Mouse (Mus musculus) embryonic facial prominence, embryonic 14.5 days (tissue): ENCODE data around the gene Tceal5. TPM values are rescaled to one million over a fixed set of nuclear protein-coding genes. Genes with fewer than 3 reads are reported as not detected.

Experiments used
- ATAC-seq: fragments of 200-750 bp; cut with Nextera tagmentation; 2 replicates; pipeline ENCODE4 v1.8.0; 2017; ENCODE audit warnings: low read depth, moderate number of reproducible peaks, moderate TSS enrichment
- DNase-seq: peaks from one replicate; pipeline ENCODE4 v3.0.0-alpha.2; 2015; ENCODE audit warnings: low spot score
- H3K27ac ChIP-seq: fragments of 300-500 bp; sonication (generic); replicated peaks from 2 replicates; pipeline ENCODE4 v1.5.1; 2014; ENCODE audit warnings: low read depth, mild to moderate bottlenecking, low read length, moderate library complexity
- H3K27me3 ChIP-seq: fragments of 300-500 bp; sonication (generic); replicated peaks from 2 replicates; pipeline ENCODE4 v1.6.1; 2014; ENCODE audit warnings: low read length; ENCODE audit not compliant: control insufficient read depth, insufficient read depth
- H3K36me3 ChIP-seq: fragments of 300-500 bp; sonication (generic); 2 replicates; pipeline ENCODE4 v1.6.1; 2014; ENCODE audit warnings: low read length, mixed read lengths; ENCODE audit not compliant: control insufficient read depth, insufficient read depth
- H3K4me1 ChIP-seq: fragments of 300-500 bp; sonication (generic); 2 replicates; pipeline ENCODE4 v1.6.1; 2014; ENCODE audit warnings: antibody characterized with exemption, low read length; ENCODE audit not compliant: control insufficient read depth, insufficient read depth
- H3K4me2 ChIP-seq: fragments of 300-500 bp; sonication (generic); 2 replicates; pipeline ENCODE4 v1.6.1; 2014; ENCODE audit warnings: low read depth, mild to moderate bottlenecking, low read length, moderate library complexity, mixed read lengths
- H3K4me3 ChIP-seq: fragments of 300-500 bp; sonication (generic); 2 replicates; pipeline ENCODE4 v1.5.1; 2014; ENCODE audit warnings: low read depth, mild to moderate bottlenecking, low read length
- H3K9ac ChIP-seq: fragments of 300-500 bp; sonication (generic); 2 replicates; pipeline ENCODE4 v1.6.1; 2014; ENCODE audit warnings: low read depth, mild to moderate bottlenecking, low read length, moderate library complexity, mixed read lengths
- H3K9me3 ChIP-seq: fragments of 300-500 bp; sonication (generic); 2 replicates; pipeline ENCODE4 v1.6.1; 2016; ENCODE audit warnings: low read length; ENCODE audit not compliant: control insufficient read depth
- WGBS: fragments of 180-500 bp; shearing (Covaris S2); extraction: QIAGEN DNeasy Blood & Tissue Kit; methylation state at CpG from one replicate; pipeline ENCODE4 v1.1.7; 2014; 5-methylcytosine and 5-hydroxymethylcytosine counted together
- polyA plus RNA-seq: library from polyadenylated mRNA; unstranded; fragments of >200 nt; fragmentation: Nextera tagmentation; extraction: Ambion mirVana; gene quantifications from 2 replicates; pipeline ENCODE4 v1.2.1, GENCODE M21; 2014

Tceal5 gene
- polyA plus RNA-seq, 1 experiment from 2014 or later: 7.0 TPM

DNA sequence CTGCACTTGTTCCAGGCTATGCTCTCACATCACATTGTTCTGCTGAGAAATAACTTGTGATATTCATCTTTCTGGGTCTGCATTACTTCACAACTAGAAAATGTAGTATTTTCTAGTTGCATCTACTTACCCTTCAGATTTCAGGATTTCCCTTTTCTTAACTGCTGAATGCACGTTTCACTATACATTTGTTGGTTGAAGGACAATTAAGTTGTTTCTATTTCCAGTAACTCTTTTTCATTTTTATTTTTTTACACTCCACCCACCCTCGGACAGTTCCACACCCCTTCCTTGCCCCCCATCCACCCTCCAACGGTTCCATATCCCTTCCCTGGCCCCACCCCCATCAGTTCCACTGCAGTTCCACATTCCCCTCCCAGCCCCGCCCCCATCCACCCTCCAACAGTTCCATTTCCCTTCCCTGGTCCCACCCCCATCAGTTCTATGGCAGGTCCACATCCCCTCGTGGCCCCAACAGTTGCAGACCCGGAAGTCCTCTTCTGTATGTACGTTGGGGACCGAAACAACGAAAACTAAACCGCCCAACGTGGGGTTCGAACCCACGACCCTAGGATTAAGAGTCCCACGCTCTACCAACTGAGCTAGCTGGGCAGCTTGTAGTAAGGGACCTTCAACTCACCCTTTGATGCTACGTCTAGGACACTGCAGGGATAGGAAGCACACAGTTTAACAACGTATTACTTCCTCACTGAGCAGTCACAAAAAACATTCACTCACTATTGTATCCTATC lies 8.3 kb downstream of the Tceal5 start:
- WGBS: 80% methylated on average over 16 of the region's 16 CpGs
- Histone ChIP-seq H3K4me2 (no peak overlapping the region), H3K9ac (no peak overlapping the region), H3K36me3 (no peaks in the 10 kb centered on the region), H3K27ac (no peak overlapping the region), H3K4me3 (no peak overlapping the region), H3K27me3 (no peaks in the 10 kb centered on the region), H3K9me3 (no peaks in the 10 kb centered on the region), H3K4me1 (no peaks in the 10 kb centered on the region)
- ATAC-seq (no peak), DNase-seq (no peak)

DNA sequence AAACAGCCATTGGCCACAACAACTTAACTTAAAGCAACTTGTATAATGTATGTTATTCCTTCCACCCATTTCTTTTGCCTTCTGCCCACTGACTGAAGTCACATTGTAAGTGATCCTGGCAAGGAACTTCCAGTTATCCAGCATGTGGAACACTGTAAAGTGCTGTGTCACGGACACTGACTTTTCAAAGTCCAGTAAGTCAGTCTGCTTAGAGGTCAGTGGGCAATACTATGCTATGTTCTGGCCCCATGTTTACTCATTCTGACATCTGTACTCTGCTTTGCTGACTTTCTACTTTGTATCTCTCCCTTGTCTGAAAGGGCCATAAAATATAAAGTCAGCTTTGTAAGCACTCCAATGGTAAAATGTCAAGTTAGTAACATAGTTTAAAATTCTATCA lies 20.6 kb downstream of the Tceal5 start:
- Histone ChIP-seq H3K27ac (no peak overlapping the region), H3K36me3 (no peaks in the 10 kb centered on the region), H3K9me3 (no peaks in the 10 kb centered on the region), H3K9ac (no peak overlapping the region), H3K4me2 (no peak overlapping the region), H3K4me3 (no peak overlapping the region), H3K4me1 (no peaks in the 10 kb centered on the region), H3K27me3 (no peaks in the 10 kb centered on the region; the same call in 1 of the 2 replicates)
- ATAC-seq: no peak
- DNase-seq: no peak
- 81% methylated on average over 1 of the region's 1 CpGs for WGBS

DNA sequence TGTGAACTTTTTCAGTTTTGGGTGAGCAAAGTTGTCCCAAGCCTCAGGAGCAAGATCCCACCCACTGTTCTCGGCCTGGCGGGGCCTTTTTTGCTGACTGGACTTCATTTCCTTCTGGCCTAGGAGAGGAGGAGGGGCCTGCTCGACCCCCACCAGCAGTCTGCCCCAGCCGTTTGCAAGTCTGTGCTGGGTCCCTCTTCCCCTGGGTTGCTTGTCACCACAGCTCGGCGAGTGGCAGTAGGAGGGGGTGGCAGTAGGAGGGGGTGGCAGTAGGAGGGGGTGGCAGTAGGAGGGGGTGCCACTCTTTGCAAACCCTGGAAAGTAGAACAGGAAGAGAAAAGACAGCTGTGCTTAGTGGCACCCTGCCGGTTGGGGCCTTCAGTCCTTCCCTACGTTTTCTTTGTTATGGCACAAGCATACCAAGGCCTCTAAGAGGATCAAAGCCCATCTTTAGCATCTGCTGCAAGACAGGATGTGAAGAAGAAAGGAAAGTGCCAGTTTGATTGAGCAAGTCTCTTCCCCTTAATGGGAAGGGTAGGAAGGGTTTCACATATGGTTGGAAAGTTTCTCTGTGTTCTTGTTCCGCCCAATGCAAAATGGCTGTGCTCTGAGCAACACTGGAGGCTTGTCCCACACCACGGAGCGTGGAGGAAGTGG lies 22.7 kb downstream of the Tceal5 start:
- no peak for DNase-seq
- Histone ChIP-seq H3K4me1 (no peaks in the 10 kb centered on the region), H3K4me3 (no peak overlapping the region), H3K4me2 (no peak overlapping the region), H3K9me3 (no peaks in the 10 kb centered on the region), H3K27ac (no peak overlapping the region), H3K36me3 (no peaks in the 10 kb centered on the region), H3K27me3 (peaks cover 5% of the 10 kb centered on the region), H3K9ac (no peak overlapping the region)
- 34% methylated on average over 11 of the region's 11 CpGs for WGBS
- ATAC-seq: no peak

DNA sequence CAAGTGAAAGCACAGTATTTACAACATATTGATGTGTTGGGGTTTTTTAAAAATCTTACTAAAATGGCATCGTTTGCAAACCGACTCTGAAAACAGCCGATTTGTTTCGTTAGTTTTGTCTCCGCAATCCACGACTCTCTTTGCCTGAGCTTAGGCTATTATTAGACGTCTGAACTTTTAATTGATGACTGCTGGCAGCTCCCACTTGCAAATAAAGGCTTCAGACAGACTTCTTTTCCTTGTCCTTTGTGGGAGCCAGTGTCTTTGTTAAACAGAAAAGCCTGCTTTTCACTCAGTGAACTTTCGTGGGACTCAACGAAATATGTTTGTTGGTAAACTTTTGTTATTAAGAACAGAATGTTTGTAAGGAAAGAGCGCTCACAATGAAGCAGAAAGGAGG lies 30.9 kb downstream of the Tceal5 start:
- Histone ChIP-seq H3K9me3 (no peaks in the 10 kb centered on the region), H3K36me3 (0 out of 2 replicates have a peak, but pooled peaks cover 4% of the 10 kb centered on the region), H3K4me3 (peak overlapping the region; percentile 55), H3K27me3 (peaks cover 7% of the 10 kb centered on the region), H3K9ac (peak overlapping the region; percentile 59), H3K27ac (peak overlapping the region; percentile 85), H3K4me2 (peak overlapping the region; percentile 55), H3K4me1 (no peaks in the 10 kb centered on the region)
- DNase-seq: peak; percentile 38
- WGBS: 34% methylated on average over 10 of the region's 10 CpGs
- no peak for ATAC-seq

DNA sequence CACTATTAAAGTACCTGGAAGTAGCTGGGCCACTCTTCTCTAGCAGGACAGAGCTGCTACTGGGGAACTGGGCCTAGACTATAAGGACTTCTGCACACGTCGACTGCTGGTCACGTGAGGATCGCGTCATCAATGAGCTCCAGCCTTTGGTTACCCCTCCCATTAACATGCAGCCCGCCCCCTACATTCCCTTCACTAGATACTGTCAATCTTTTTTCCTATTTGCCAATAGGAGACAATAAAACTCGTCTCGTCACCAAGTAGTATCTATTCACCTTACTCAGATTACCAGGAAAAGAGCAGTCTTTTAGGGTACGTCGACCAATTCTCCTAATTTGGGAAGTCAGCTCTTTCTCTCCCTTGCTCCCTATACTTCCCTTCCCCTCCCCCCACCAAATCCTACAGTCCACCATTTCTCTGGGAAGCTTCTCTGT lies 31.5 kb downstream of the Tceal5 start, which contains the start of gene Tceal8:
TSS of gene Tceal8 (minus strand) at position 225 of the 434 bp plus-strand sequence.
- Histone ChIP-seq H3K4me3 (peak within 1 kb of the TSS; percentile 55), H3K27ac (peak within 1 kb of the TSS; percentile 91), H3K4me2 (peak within 1 kb of the TSS; percentile 55), H3K9me3 (no peaks in the 10 kb centered on the region), H3K27me3 (peaks cover 7% of the 10 kb centered on the region), H3K4me1 (no peaks in the 10 kb centered on the region), H3K9ac (peak within 1 kb of the TSS; percentile 77), H3K36me3 (0 out of 2 replicates have a peak, but pooled peaks cover 4% of the 10 kb centered on the region)
- DNase-seq: peak; percentile 97
- peak; percentile 96 for ATAC-seq
- 12% methylated on average over 10 of the region's 10 CpGs for WGBS

DNA sequence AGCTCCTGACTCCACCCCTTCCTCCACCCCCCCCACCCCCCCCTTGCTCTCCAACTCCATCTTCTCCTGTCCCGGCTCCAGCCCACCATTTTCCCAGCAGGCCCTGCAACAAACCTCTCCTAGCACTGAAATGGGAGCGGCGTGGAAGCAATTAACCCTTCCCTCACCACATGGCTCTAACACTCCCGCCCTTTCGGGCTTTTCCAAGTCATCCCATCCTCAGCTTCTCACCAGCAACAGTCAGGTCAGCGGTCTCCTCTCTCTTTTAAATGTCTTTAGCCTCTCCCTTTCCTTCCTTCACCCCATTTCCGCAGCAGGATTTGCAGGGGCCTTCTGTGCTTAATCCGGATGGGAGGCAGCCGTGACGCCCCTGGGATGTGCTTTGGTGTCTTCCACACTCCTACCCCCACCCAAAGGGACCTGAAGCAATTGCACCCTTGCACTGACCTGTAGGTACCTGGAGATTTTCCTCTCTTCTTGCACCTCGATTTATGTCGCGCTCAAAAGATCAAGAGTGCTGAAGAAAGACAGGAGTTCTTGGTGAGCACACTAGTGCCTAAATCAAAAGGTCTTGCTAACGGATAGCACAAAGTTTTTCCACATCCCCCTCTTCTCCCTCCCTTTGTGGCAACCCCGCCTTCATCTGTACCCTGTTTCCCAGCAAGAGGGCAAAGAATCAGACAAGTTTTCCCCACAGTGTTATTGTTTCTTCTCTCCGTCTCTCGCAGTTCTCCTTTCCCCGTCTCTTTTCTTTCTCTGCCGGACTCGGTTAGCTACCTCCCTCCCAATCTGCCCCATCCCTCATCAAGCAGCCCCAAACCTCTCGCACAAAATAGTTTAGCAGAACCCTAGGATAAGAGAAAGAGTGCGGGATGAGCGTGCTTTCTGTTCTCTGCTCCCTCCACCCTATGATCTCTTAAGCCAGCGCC lies 32.2 kb downstream of the Tceal5 start:
- Histone ChIP-seq H3K36me3 (0 out of 2 replicates have a peak, but pooled peaks cover 4% of the 10 kb centered on the region), H3K27ac (peak overlapping the region; percentile 91), H3K9ac (peak overlapping the region; percentile 77), H3K9me3 (no peaks in the 10 kb centered on the region), H3K4me2 (peak overlapping the region; percentile 54), H3K4me3 (peak overlapping the region; percentile 55), H3K4me1 (no peaks in the 10 kb centered on the region), H3K27me3 (peaks cover 6% of the 10 kb centered on the region)
- peak; percentile 77 for ATAC-seq
- DNase-seq: peak; percentile 90
- WGBS: 24% methylated on average over 24 of the region's 24 CpGs

DNA sequence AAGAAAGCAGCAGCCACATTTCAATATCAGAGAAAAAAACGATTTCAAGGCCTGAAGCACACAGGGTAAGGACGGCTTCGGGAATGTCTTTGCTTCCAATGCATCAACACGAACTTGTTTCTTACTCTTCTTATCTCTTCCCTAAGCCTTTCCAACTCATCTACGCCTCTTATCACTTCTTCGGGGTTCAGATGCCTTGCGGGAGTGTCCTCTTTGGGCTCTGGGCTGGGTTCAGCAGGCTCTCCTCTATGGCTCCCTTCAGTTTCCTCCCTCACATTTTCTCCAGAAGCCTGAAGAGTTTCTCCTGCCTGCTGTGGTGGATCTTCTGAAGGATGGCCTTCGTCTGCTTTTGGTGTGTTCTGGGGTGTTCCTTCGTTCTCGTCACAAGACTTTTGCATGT lies 33.1 kb downstream of the Tceal5 start:
- peak overlapping the region; percentile 42; the same call in 1 of the 2 replicates for H3K9ac ChIP-seq
- peak overlapping the region; percentile 55 for H3K4me3 ChIP-seq
- H3K9me3 ChIP-seq: no peaks in the 10 kb centered on the region
- H3K27me3 ChIP-seq: no peaks in the 10 kb centered on the region; the same call in 1 of the 2 replicates
- H3K36me3 ChIP-seq: 0 out of 2 replicates have a peak, but pooled peaks cover 4% of the 10 kb centered on the region
- WGBS: 62% methylated on average over 10 of the region's 10 CpGs
- DNase-seq (no peak), ATAC-seq (no peak)
- H3K4me1 ChIP-seq: no peaks in the 10 kb centered on the region
- peak overlapping the region; percentile 54 for H3K4me2 ChIP-seq
- no peak overlapping the region for H3K27ac ChIP-seq
